Mouse (Mus musculus) ES-Bruce4 (cell line): ENCODE data around the gene Chek2. TPM values are rescaled to one million over a fixed set of nuclear protein-coding genes. Genes with fewer than 3 reads are reported as not detected.

ENCODE experiments used
- H3K27ac ChIP-seq: 2 replicates; pipeline ENCODE4 v1.5.1; 2012; ENCODE audit warnings: low read length, inconsistent platforms; ENCODE audit not compliant: insufficient read depth
- H3K27me3 ChIP-seq: 2 replicates; pipeline ENCODE4 v1.6.1; 2012; ENCODE audit warnings: mild to moderate bottlenecking, low read length, inconsistent platforms; ENCODE audit not compliant: control insufficient read depth, poor library complexity, insufficient read depth, severe bottlenecking
- H3K36me3 ChIP-seq: 2 replicates; pipeline ENCODE4 v1.6.1; 2012; ENCODE audit warnings: inconsistent platforms, mild to moderate bottlenecking, low read length, moderate library complexity; ENCODE audit not compliant: control insufficient read depth, poor library complexity, insufficient read depth, severe bottlenecking
- H3K4me1 ChIP-seq: one replicate; pipeline ENCODE4 v1.8.1; 2011; ENCODE audit warnings: low read length; ENCODE audit not compliant: control insufficient read depth, insufficient read depth
- H3K4me3 ChIP-seq: 2 replicates; pipeline ENCODE4 v1.5.1; 2011; ENCODE audit warnings: low read depth, mild to moderate bottlenecking, low read length
- H3K9ac ChIP-seq: 2 replicates; pipeline ENCODE4 v1.6.1; 2012; ENCODE audit warnings: low read depth, mild to moderate bottlenecking, inconsistent platforms; ENCODE audit not compliant: poor library complexity, severe bottlenecking
- H3K9me3 ChIP-seq: replicated peaks from 2 replicates; pipeline ENCODE4 v1.6.1; 2012; ENCODE audit warnings: mild to moderate bottlenecking, low read length, inconsistent platforms; ENCODE audit not compliant: control insufficient read depth, poor library complexity, insufficient read depth, severe bottlenecking
- CTCF ChIP-seq: IDR thresholded peaks from one replicate; pipeline ENCODE4 v1.8.1; 2011; ENCODE audit warnings: low read depth, low read length
- EP300 ChIP-seq: IDR thresholded peaks from 2 replicates; pipeline ENCODE4 v1.6.1; 2011; ENCODE audit warnings: low read depth, low read length; ENCODE audit not compliant: insufficient read depth
- POLR2A ChIP-seq: IDR thresholded peaks from one replicate; pipeline ENCODE4 v1.8.1; 2011; ENCODE audit warnings: low read length; ENCODE audit not compliant: insufficient read depth
- polyA plus RNA-seq: library from polyadenylated mRNA; stranded (reverse); fragments of >200 nt; gene quantifications from 2 replicates; pipeline ENCODE4 v1.2.4, GENCODE M21; 2011; ENCODE audit warnings: low read depth; ENCODE audit not compliant: missing spikeins, insufficient read depth, insufficient read length

Gene Chek2
- polyA plus RNA-seq, 1 experiment = 107 TPM

GRCm38 (mm10) chr5:110841046-110841862 lies 1.5 kb downstream of the Chek2 start:
- H3K36me3 ChIP-seq = peaks cover 34% of the 10 kb centered on the region
- TF ChIP-seq EP300 (no peak), POLR2A (no peak), CTCF (no peak)
- peak overlapping the region; percentile 47 for H3K4me3 ChIP-seq
- H3K9me3 ChIP-seq = no peaks in the 10 kb centered on the region
- no peak overlapping the region for H3K27ac ChIP-seq
- peak overlapping the region; percentile 82; the same call in 1 of the 2 replicates for H3K9ac ChIP-seq
- H3K27me3 ChIP-seq = no peaks in the 10 kb centered on the region
- peaks cover 1% of the 10 kb centered on the region for H3K4me1 ChIP-seq

DNA sequence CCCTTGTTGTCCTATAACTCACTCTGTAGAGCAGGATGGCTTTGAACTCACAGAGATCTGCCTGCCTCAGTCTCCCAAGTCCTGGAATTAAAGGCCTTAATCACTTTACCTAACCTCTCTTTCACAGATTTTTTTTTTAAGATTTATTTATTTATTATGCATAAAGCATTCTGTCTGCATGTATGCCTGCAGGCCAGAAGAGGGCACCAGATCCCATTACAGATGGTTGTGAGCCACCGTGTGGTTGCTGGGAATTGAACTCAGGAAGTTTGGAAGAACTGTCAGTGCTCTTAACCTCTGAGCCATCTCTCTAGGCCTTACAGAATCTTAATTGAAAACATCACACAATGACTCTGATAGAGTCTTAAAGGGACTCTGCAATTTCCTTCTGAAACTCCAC lies 13.2 kb downstream of the Chek2 start:
- Histone ChIP-seq H3K27ac (no peak overlapping the region), H3K9me3 (no peaks in the 10 kb centered on the region), H3K9ac (no peak overlapping the region), H3K27me3 (no peaks in the 10 kb centered on the region), H3K4me3 (no peak overlapping the region), H3K4me1 (no peaks in the 10 kb centered on the region), H3K36me3 (peaks cover 80% of the 10 kb centered on the region)
- TF ChIP-seq CTCF (peak; percentile 33), POLR2A (no peak), EP300 (no peak)

- H3K9me3 ChIP-seq = no peaks in the 10 kb centered on the region
- TF ChIP-seq POLR2A (no peak), CTCF (no peak), EP300 (no peak)
- H3K27ac ChIP-seq = no peak overlapping the region
- H3K9ac ChIP-seq = no peak overlapping the region
- no peaks in the 10 kb centered on the region for H3K4me1 ChIP-seq
- H3K27me3 ChIP-seq = no peaks in the 10 kb centered on the region
- H3K36me3 ChIP-seq = peaks cover 79% of the 10 kb centered on the region
- no peak overlapping the region for H3K4me3 ChIP-seq
Observed at GRCm38 (mm10) chr5:110857091-110857490, 17.3 kb downstream of the Chek2 start.

- Histone ChIP-seq H3K9me3 (no peaks in the 10 kb centered on the region), H3K4me1 (no peaks in the 10 kb centered on the region), H3K27ac (0 out of 2 replicates have a peak overlapping the region, but pooled peaks have one; percentile 54), H3K9ac (no peak overlapping the region), H3K4me3 (no peak overlapping the region), H3K36me3 (peaks cover 75% of the 10 kb centered on the region), H3K27me3 (no peaks in the 10 kb centered on the region)
- TF ChIP-seq CTCF (no peak), POLR2A (no peak), EP300 (no peak)
Observed at GRCm38 (mm10) chr5:110859013-110859650, 19.4 kb downstream of the Chek2 start.

GRCm38 (mm10) chr5:110860445-110860844 lies 20.7 kb downstream of the Chek2 start:
- H3K36me3 ChIP-seq = peaks cover 69% of the 10 kb centered on the region
- H3K9me3 ChIP-seq = no peaks in the 10 kb centered on the region
- H3K9ac ChIP-seq = no peak overlapping the region
- no peak overlapping the region for H3K27ac ChIP-seq
- H3K4me3 ChIP-seq = no peak overlapping the region
- TF ChIP-seq EP300 = no peak
- TF ChIP-seq CTCF = no peak
- no peak for TF ChIP-seq POLR2A
- H3K27me3 ChIP-seq = no peaks in the 10 kb centered on the region
- H3K4me1 ChIP-seq = no peaks in the 10 kb centered on the region

- Histone ChIP-seq H3K4me1 (no peaks in the 10 kb centered on the region), H3K4me3 (no peak overlapping the region), H3K27me3 (no peaks in the 10 kb centered on the region), H3K9me3 (no peaks in the 10 kb centered on the region), H3K27ac (no peak overlapping the region), H3K36me3 (peaks cover 62% of the 10 kb centered on the region), H3K9ac (no peak overlapping the region)
- TF ChIP-seq POLR2A = no peak
- no peak for TF ChIP-seq EP300
- TF ChIP-seq CTCF = no peak
Observed at GRCm38 (mm10) chr5:110868460-110868859, 28.7 kb downstream of the Chek2 start.
